Mouse (Mus musculus) myocyte (in vitro differentiated cells): ENCODE measurements around the gene Camta1. TPM values are rescaled to one million over a fixed set of nuclear protein-coding genes. Genes with fewer than 3 reads are reported as not detected.
A peak's percentile ranks its signal among the peaks of the same experiment; 100 is the strongest.

Experiments
- H3K27me3 ChIP-seq: one replicate; pipeline ENCODE4 v1.6.1; 2011; ENCODE audit not compliant: control insufficient read depth, insufficient read depth, insufficient read length
- H3K36me3 ChIP-seq: one replicate; pipeline ENCODE4 v1.6.1; 2011; ENCODE audit not compliant: control insufficient read depth, insufficient read depth
- H3K4me2 ChIP-seq: one replicate; pipeline ENCODE4 v1.6.1; 2011; ENCODE audit warnings: low read depth, control low read depth
- H3K4me3 ChIP-seq: one replicate; pipeline ENCODE4 v1.5.1; 2011; ENCODE audit warnings: mild to moderate bottlenecking, control low read depth, moderate library complexity
- H3K79me2 ChIP-seq: one replicate; pipeline ENCODE4 v1.6.1; 2011; ENCODE audit not compliant: control insufficient read depth, insufficient read depth
- H3ac ChIP-seq: one replicate; pipeline ENCODE4 v1.6.1; 2011; ENCODE audit not compliant: control insufficient read depth, insufficient read length
- CEBPB ChIP-seq: IDR thresholded peaks from 2 replicates; pipeline ENCODE4 v1.6.1; 2011; ENCODE audit warnings: mild to moderate bottlenecking, moderate library complexity; ENCODE audit not compliant: poor library complexity, insufficient read depth, severe bottlenecking
- E2F4 ChIP-seq: IDR thresholded peaks from one replicate; pipeline ENCODE4 v1.6.1; 2011; ENCODE audit warnings: mild to moderate bottlenecking, control low read depth, moderate library complexity; ENCODE audit not compliant: insufficient read depth
- MAX ChIP-seq: IDR thresholded peaks from one replicate; pipeline ENCODE4 v1.6.1; 2011; ENCODE audit warnings: low read depth, mild to moderate bottlenecking, control low read depth
- MYOD1 ChIP-seq, 3 experiments: IDR thresholded peaks; one replicate each; pipeline ENCODE4 v1.6.1; 2011; ENCODE audit warnings: control low read depth in 2 of 3, low read depth in 2 of 3, mild to moderate bottlenecking in 2 of 3, moderate library complexity in 1 of 3; ENCODE audit not compliant: insufficient read length in 2 of 3, control insufficient read depth in 1 of 3
- MYOG ChIP-seq, 3 experiments: IDR thresholded peaks; one replicate each; pipeline ENCODE4 v1.6.1; 2011; ENCODE audit warnings: control low read depth in 2 of 3, low read depth in 2 of 3, mild to moderate bottlenecking in 2 of 3; ENCODE audit not compliant: insufficient read length in 2 of 3, control insufficient read depth in 1 of 3, insufficient read depth in 1 of 3
- POLR2A ChIP-seq: IDR thresholded peaks from one replicate; pipeline ENCODE4 v1.6.1; 2011; ENCODE audit warnings: low read depth, mild to moderate bottlenecking, control low read depth, moderate library complexity; ENCODE audit not compliant: insufficient read length
- POLR2AphosphoS2 ChIP-seq: IDR thresholded peaks from one replicate; pipeline ENCODE4 v1.6.1; 2011; ENCODE audit warnings: low read depth, control low read depth; ENCODE audit not compliant: insufficient read length
- REST ChIP-seq: IDR thresholded peaks from one replicate; pipeline ENCODE4 v1.6.1; 2011; ENCODE audit warnings: mild to moderate bottlenecking, control low read depth, moderate library complexity; ENCODE audit not compliant: insufficient read depth, insufficient read length
- SRF ChIP-seq: IDR thresholded peaks from one replicate; pipeline ENCODE4 v1.6.1; 2011; ENCODE audit warnings: low read depth; ENCODE audit not compliant: control insufficient read depth, insufficient read length
- TCF12 ChIP-seq: IDR thresholded peaks from one replicate; pipeline ENCODE4 v1.6.1; 2011; ENCODE audit warnings: mild to moderate bottlenecking, control low read depth; ENCODE audit not compliant: poor library complexity, insufficient read depth, severe bottlenecking
- TCF3 ChIP-seq: IDR thresholded peaks from one replicate; pipeline ENCODE4 v1.6.1; 2011; ENCODE audit warnings: low read depth, control low read depth; ENCODE audit not compliant: insufficient read length
- USF1 ChIP-seq: IDR thresholded peaks from one replicate; pipeline ENCODE4 v1.6.1; 2011; ENCODE audit warnings: low read depth, mild to moderate bottlenecking, control low read depth, moderate library complexity
- polyA plus RNA-seq: library from polyadenylated mRNA; unstranded; fragments of >200 nt; fragmentation: generic; extraction: Trizol; gene quantifications from one replicate; pipeline ENCODE4 v1.2.1, GENCODE M21; 2012; ENCODE audit warnings: missing spikeins

The Camta1 gene
- polyA plus RNA-seq, 1 experiment, result 40.6 TPM

GRCm38 (mm10) chr4:151860441-151861331, 990 bp downstream of the Camta1 start:
- Histone ChIP-seq H3ac (peak overlapping the region; percentile 69), H3K79me2 (no peaks in the 10 kb centered on the region)
- TF ChIP-seq TCF3 (no peak), E2F4 (no peak), POLR2A (no peak), CEBPB (no peak), USF1 (no peak), MAX (no peak), POLR2AphosphoS2 (no peak), REST (no peak)

DNA sequence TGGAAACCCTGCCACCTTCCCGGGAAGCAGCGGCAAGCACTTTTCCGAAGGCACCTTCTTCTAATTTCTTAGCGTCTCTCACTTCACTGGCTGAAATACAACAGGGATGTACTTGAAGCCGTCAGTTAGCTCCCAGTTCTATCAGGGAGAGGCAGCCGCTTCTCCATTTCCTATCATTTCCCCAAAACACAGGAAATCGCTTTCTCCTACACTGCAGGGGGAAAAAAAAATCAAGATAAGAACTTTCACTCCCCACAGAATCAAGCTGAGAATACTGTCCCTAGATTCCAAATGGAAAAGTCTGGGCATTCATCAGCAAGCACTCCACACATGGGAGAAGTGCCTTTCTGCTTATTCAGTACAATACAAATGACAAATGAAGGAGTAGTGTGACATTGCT, 2.4 kb downstream of the Camta1 start:
- Histone ChIP-seq H3K4me2 (no peak overlapping the region), H3ac (no peak overlapping the region), H3K36me3 (no peaks in the 10 kb centered on the region), H3K79me2 (no peaks in the 10 kb centered on the region), H3K27me3 (no peaks in the 10 kb centered on the region), H3K4me3 (no peak overlapping the region)
- TF ChIP-seq MYOD1 (IDR thresholded peaks at IDR 0.05; ENCODE audit: control insufficient read depth in 1 of 3, insufficient read length in 2 of 3, low read depth in 2 of 3) (no peak), SRF (no peak), TCF12 (no peak), POLR2A (no peak), CEBPB (no peak), USF1 (no peak), MAX (no peak), MYOG (IDR thresholded peaks at IDR 0.05; ENCODE audit: control insufficient read depth in 1 of 3, insufficient read depth in 1 of 3, insufficient read length in 2 of 3, low read depth in 2 of 3) (no peak), REST (no peak), E2F4 (no peak), TCF3 (no peak), POLR2AphosphoS2 (no peak)

More at GRCm38 (mm10) chr4:151860441-151861331, 990 bp downstream of the Camta1 start:
- H3K4me3 ChIP-seq, result peak overlapping the region; percentile 24
- peaks cover 4% of the 10 kb centered on the region for H3K27me3 ChIP-seq
- H3K36me3 ChIP-seq, result no peaks in the 10 kb centered on the region
- peak overlapping the region; percentile 81 for H3K4me2 ChIP-seq

GRCm38 (mm10) chr4:151853949-151854348, 7.7 kb downstream of the Camta1 start:
- Histone ChIP-seq H3K27me3 (no peaks in the 10 kb centered on the region), H3K4me3 (no peak overlapping the region), H3ac (no peak overlapping the region), H3K36me3 (no peaks in the 10 kb centered on the region), H3K79me2 (peaks cover 15% of the 10 kb centered on the region), H3K4me2 (no peak overlapping the region)
- no peak for TF ChIP-seq CEBPB
- no peak for TF ChIP-seq MAX
- no peak for TF ChIP-seq USF1
- no peak for TF ChIP-seq TCF3
- no peak for TF ChIP-seq TCF12
- no peak for TF ChIP-seq E2F4
- TF ChIP-seq SRF, result no peak
- TF ChIP-seq MYOG (IDR thresholded peaks at IDR 0.05; ENCODE audit: control insufficient read depth in 1 of 3, insufficient read depth in 1 of 3, insufficient read length in 2 of 3, low read depth in 2 of 3), result no peak
- no peak for TF ChIP-seq MYOD1 (IDR thresholded peaks at IDR 0.05; ENCODE audit: control insufficient read depth in 1 of 3, insufficient read length in 2 of 3, low read depth in 2 of 3)
- TF ChIP-seq POLR2A, result no peak
- TF ChIP-seq REST, result no peak
- no peak for TF ChIP-seq POLR2AphosphoS2

DNA sequence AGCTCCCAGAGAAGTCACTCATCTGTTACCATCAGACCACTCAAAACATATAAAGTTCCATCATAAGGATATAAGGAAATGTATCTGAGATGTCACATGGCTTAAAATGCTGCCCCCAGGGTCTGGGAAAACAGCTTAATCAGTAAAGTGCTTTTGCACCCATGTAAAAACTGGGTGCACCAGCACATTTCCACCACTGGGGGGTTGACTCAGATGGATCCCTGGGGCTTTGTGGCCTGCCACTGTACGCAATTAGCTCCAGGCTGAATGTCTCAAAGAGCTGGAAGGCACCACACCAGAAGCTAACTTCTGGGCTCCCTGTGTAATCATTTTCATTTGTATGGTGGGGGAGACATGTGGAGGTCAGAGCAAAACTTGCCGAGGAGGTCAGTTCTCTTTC, 10.5 kb downstream of the Camta1 start:
- no peak overlapping the region for H3ac ChIP-seq
- peak overlapping the region; percentile 13 for H3K4me2 ChIP-seq
- TF ChIP-seq MYOG (IDR thresholded peaks at IDR 0.05; ENCODE audit: control insufficient read depth in 1 of 3, insufficient read depth in 1 of 3, insufficient read length in 2 of 3, low read depth in 2 of 3) (no peak), POLR2A (no peak), POLR2AphosphoS2 (no peak), MYOD1 (IDR thresholded peaks at IDR 0.05; ENCODE audit: control insufficient read depth in 1 of 3, insufficient read length in 2 of 3, low read depth in 2 of 3) (no peak)
- peaks cover 27% of the 10 kb centered on the region for H3K79me2 ChIP-seq
- no peaks in the 10 kb centered on the region for H3K36me3 ChIP-seq
- H3K27me3 ChIP-seq, result no peaks in the 10 kb centered on the region
- H3K4me3 ChIP-seq, result no peak overlapping the region

DNA sequence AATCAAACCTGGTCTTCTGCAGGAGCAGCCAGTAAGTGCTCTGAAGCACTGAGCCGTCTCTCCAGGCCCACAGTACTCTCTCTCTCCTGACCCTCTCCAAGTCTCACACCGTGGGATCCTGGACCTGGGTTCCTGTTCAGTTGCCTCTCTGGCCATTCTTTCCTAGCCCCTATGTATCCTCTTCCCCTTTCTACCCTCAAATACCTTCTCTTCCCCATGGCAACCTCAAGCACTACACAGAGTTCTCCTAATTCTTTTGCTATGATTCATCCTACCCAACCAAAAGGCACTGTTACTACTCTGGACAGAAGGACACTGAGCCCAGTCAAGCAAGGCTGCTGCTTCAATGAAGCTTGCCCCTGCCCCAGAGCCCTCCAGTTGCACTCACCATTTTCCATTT, 19.1 kb downstream of the Camta1 start:
- Histone ChIP-seq H3K79me2 (peaks cover 6% of the 10 kb centered on the region), H3K4me2 (no peak overlapping the region), H3K36me3 (no peaks in the 10 kb centered on the region), H3K4me3 (no peak overlapping the region), H3ac (no peak overlapping the region), H3K27me3 (no peaks in the 10 kb centered on the region)
- TF ChIP-seq E2F4, result no peak
- no peak for TF ChIP-seq CEBPB
- TF ChIP-seq POLR2AphosphoS2, result no peak
- no peak for TF ChIP-seq MAX
- TF ChIP-seq MYOD1 (IDR thresholded peaks at IDR 0.05; ENCODE audit: control insufficient read depth in 1 of 3, insufficient read length in 2 of 3, low read depth in 2 of 3), result no peak
- no peak for TF ChIP-seq REST
